Mouse (Mus musculus) forebrain, embryonic 13.5 days (tissue): ENCODE measurements around the gene Nudt9. TPM values are rescaled to one million over a fixed set of nuclear protein-coding genes. Genes with fewer than 3 reads are reported as not detected.

Experiments
- ATAC-seq: fragments of 200-750 bp; cut with Nextera tagmentation; 2 replicates; pipeline ENCODE4 v1.8.0; 2017
- H3K27ac ChIP-seq: fragments of 300-500 bp; sonication (generic); 2 replicates; pipeline ENCODE4 v1.5.1; 2015; ENCODE audit warnings: inconsistent platforms, mild to moderate bottlenecking, moderate library complexity
- H3K27me3 ChIP-seq: fragments of 300-500 bp; sonication (generic); 2 replicates; pipeline ENCODE4 v1.6.1; 2015; ENCODE audit warnings: mild to moderate bottlenecking, inconsistent platforms
- H3K36me3 ChIP-seq: fragments of 300-500 bp; sonication (generic); 2 replicates; pipeline ENCODE4 v1.6.1; 2015; ENCODE audit warnings: mild to moderate bottlenecking, inconsistent platforms; ENCODE audit not compliant: poor library complexity, severe bottlenecking
- H3K4me1 ChIP-seq: fragments of 300-500 bp; sonication (generic); 2 replicates; pipeline ENCODE4 v1.6.1; 2015; ENCODE audit warnings: inconsistent platforms
- H3K4me2 ChIP-seq: fragments of 300-500 bp; sonication (generic); 2 replicates; pipeline ENCODE4 v1.6.1; 2015; ENCODE audit warnings: inconsistent platforms, mild to moderate bottlenecking, moderate library complexity
- H3K4me3 ChIP-seq: fragments of 300-500 bp; sonication (generic); 2 replicates; pipeline ENCODE4 v1.5.1; 2015; ENCODE audit warnings: mild to moderate bottlenecking, inconsistent platforms
- H3K9ac ChIP-seq: fragments of 300-500 bp; sonication (generic); 2 replicates; pipeline ENCODE4 v1.6.1; 2015; ENCODE audit warnings: mild to moderate bottlenecking, inconsistent platforms
- H3K9me3 ChIP-seq: fragments of 300-500 bp; sonication (generic); replicated peaks from 2 replicates; pipeline ENCODE4 v1.6.1; 2016; ENCODE audit warnings: inconsistent platforms
- WGBS: fragments of 180-500 bp; shearing (Covaris S2); methylation state at CpG from one replicate; pipeline ENCODE4 v1.1.7; 2015; 5-methylcytosine and 5-hydroxymethylcytosine counted together
- polyA plus RNA-seq: library from polyadenylated mRNA; unstranded; fragments of >200 nt; fragmentation: Nextera tagmentation; extraction: Ambion mirVana; gene quantifications from 2 replicates; pipeline ENCODE4 v1.2.1, GENCODE M21; 2015

Gene Nudt9
- polyA plus RNA-seq, 1 experiment from 2014 or later: 53.3 TPM

GRCm38 (mm10) chr5:104062773-104063551 lies 16.9 kb downstream of the Nudt9 start:
- Histone ChIP-seq H3K27ac (no peak overlapping the region), H3K4me3 (no peak overlapping the region), H3K27me3 (no peaks in the 10 kb centered on the region), H3K4me1 (no peaks in the 10 kb centered on the region), H3K9ac (no peak overlapping the region), H3K9me3 (no peaks in the 10 kb centered on the region), H3K4me2 (no peak overlapping the region), H3K36me3 (peaks cover 51% of the 10 kb centered on the region)
- WGBS: 81% methylated on average over 11 of the region's 11 CpGs
- no peak for ATAC-seq

GRCm38 (mm10) chr5:104068751-104069150 lies 22.6 kb downstream of the Nudt9 start:
- 94% methylated on average over 7 of the region's 7 CpGs for WGBS
- H3K4me2 ChIP-seq: no peak overlapping the region
- peaks cover 8% of the 10 kb centered on the region for H3K4me1 ChIP-seq
- peaks cover 6% of the 10 kb centered on the region for H3K36me3 ChIP-seq
- H3K9me3 ChIP-seq: no peaks in the 10 kb centered on the region
- no peak overlapping the region for H3K9ac ChIP-seq
- H3K27me3 ChIP-seq: no peaks in the 10 kb centered on the region
- H3K27ac ChIP-seq: no peak overlapping the region
- H3K4me3 ChIP-seq: no peak overlapping the region
- ATAC-seq: no peak

GRCm38 (mm10) chr5:104071048-104071447 lies 24.9 kb downstream of the Nudt9 start:
- WGBS: 77% methylated on average over 4 of the region's 4 CpGs
- Histone ChIP-seq H3K27me3 (no peaks in the 10 kb centered on the region), H3K27ac (no peak overlapping the region)

GRCm38 (mm10) chr5:104072272-104072886 lies 26.3 kb downstream of the Nudt9 start:
- H3K36me3 ChIP-seq: no peaks in the 10 kb centered on the region
- H3K27me3 ChIP-seq: no peaks in the 10 kb centered on the region
- ATAC-seq: peak; percentile 91
- H3K9ac ChIP-seq: no peak overlapping the region
- H3K9me3 ChIP-seq: no peaks in the 10 kb centered on the region
- H3K4me1 ChIP-seq: peaks cover 8% of the 10 kb centered on the region
- peak overlapping the region; percentile 27; the same call in 1 of the 2 replicates for H3K27ac ChIP-seq
- WGBS: 5% methylated on average over 7 of the region's 8 CpGs
- peak overlapping the region; percentile 20; the same call in 1 of the 2 replicates for H3K4me2 ChIP-seq
- no peak overlapping the region for H3K4me3 ChIP-seq

More at GRCm38 (mm10) chr5:104071048-104071447, 24.9 kb downstream of the Nudt9 start:
- no peak for ATAC-seq
- no peak overlapping the region for H3K9ac ChIP-seq
- H3K4me1 ChIP-seq: peaks cover 8% of the 10 kb centered on the region
- no peak overlapping the region for H3K4me3 ChIP-seq
- no peak overlapping the region for H3K4me2 ChIP-seq
- H3K9me3 ChIP-seq: no peaks in the 10 kb centered on the region
- H3K36me3 ChIP-seq: no peaks in the 10 kb centered on the region

GRCm38 (mm10) chr5:104073602-104074001 lies 27.5 kb downstream of the Nudt9 start:
- Histone ChIP-seq H3K4me3 (no peak overlapping the region), H3K27me3 (no peaks in the 10 kb centered on the region), H3K9ac (no peak overlapping the region), H3K4me1 (peaks cover 8% of the 10 kb centered on the region), H3K36me3 (no peaks in the 10 kb centered on the region), H3K9me3 (no peaks in the 10 kb centered on the region), H3K4me2 (no peak overlapping the region), H3K27ac (no peak overlapping the region)
- ATAC-seq: peak; percentile 90
- WGBS: 73% methylated on average over 5 of the region's 5 CpGs

GRCm38 (mm10) chr5:104074388-104074787 lies 28.3 kb downstream of the Nudt9 start:
- ATAC-seq: peak; percentile 46
- 32% methylated on average over 12 of the region's 12 CpGs for WGBS
- H3K36me3 ChIP-seq: no peaks in the 10 kb centered on the region

GRCm38 (mm10) chr5:104076361-104076760 lies 30.3 kb downstream of the Nudt9 start:
- peaks cover 8% of the 10 kb centered on the region for H3K4me1 ChIP-seq
- ATAC-seq: no peak
- H3K36me3 ChIP-seq: no peaks in the 10 kb centered on the region
- 31% methylated on average over 10 of the region's 10 CpGs for WGBS
- H3K4me3 ChIP-seq: no peak overlapping the region
- no peaks in the 10 kb centered on the region for H3K9me3 ChIP-seq
- H3K27ac ChIP-seq: no peak overlapping the region
- no peak overlapping the region for H3K9ac ChIP-seq
- H3K27me3 ChIP-seq: no peaks in the 10 kb centered on the region
- no peak overlapping the region for H3K4me2 ChIP-seq

More at GRCm38 (mm10) chr5:104074388-104074787, 28.3 kb downstream of the Nudt9 start:
- H3K27ac ChIP-seq: no peak overlapping the region
- H3K9ac ChIP-seq: no peak overlapping the region
- H3K4me2 ChIP-seq: no peak overlapping the region
- no peaks in the 10 kb centered on the region for H3K9me3 ChIP-seq
- H3K4me3 ChIP-seq: no peak overlapping the region
- H3K4me1 ChIP-seq: peaks cover 8% of the 10 kb centered on the region
- H3K27me3 ChIP-seq: no peaks in the 10 kb centered on the region

GRCm38 (mm10) chr5:104077508-104077907 lies 31.4 kb downstream of the Nudt9 start, which contains the start of gene Gm17660:
TSS of gene Gm17660 (minus strand) at chr5:104077608.
- no peaks in the 10 kb centered on the region for H3K9me3 ChIP-seq
- no peak for ATAC-seq
- no peak within 1 kb of the TSS for H3K9ac ChIP-seq
- H3K27me3 ChIP-seq: no peaks in the 10 kb centered on the region
- no peaks in the 10 kb centered on the region for H3K36me3 ChIP-seq
- H3K27ac ChIP-seq: no peak within 1 kb of the TSS
- peaks cover 5% of the 10 kb centered on the region for H3K4me1 ChIP-seq
- WGBS: 93% methylated on average over 7 of the region's 7 CpGs
- H3K4me3 ChIP-seq: no peak within 1 kb of the TSS
- H3K4me2 ChIP-seq: no peak within 1 kb of the TSS

GRCm38 (mm10) chr5:104080736-104081135 lies 34.6 kb downstream of the Nudt9 start:
- no peak for ATAC-seq
- Histone ChIP-seq H3K4me2 (no peak overlapping the region), H3K9ac (no peak overlapping the region), H3K9me3 (no peaks in the 10 kb centered on the region), H3K4me3 (no peak overlapping the region), H3K27ac (no peak overlapping the region), H3K27me3 (no peaks in the 10 kb centered on the region), H3K4me1 (no peaks in the 10 kb centered on the region), H3K36me3 (no peaks in the 10 kb centered on the region)
- WGBS: 90% methylated on average over 6 of the region's 6 CpGs

GRCm38 (mm10) chr5:104085366-104085765 lies 39.3 kb downstream of the Nudt9 start:
- no peak for ATAC-seq
- H3K4me3 ChIP-seq: no peak overlapping the region
- 80% methylated on average over 9 of the region's 9 CpGs for WGBS
- H3K9me3 ChIP-seq: no peaks in the 10 kb centered on the region
- H3K4me1 ChIP-seq: no peaks in the 10 kb centered on the region
- H3K27ac ChIP-seq: no peak overlapping the region
- H3K27me3 ChIP-seq: no peaks in the 10 kb centered on the region
- no peaks in the 10 kb centered on the region for H3K36me3 ChIP-seq
- no peak overlapping the region for H3K4me2 ChIP-seq
- no peak overlapping the region for H3K9ac ChIP-seq

GRCm38 (mm10) chr5:104089751-104090150 lies 43.6 kb downstream of the Nudt9 start:
- no peaks in the 10 kb centered on the region for H3K36me3 ChIP-seq
- 72% methylated on average over 2 of the region's 2 CpGs for WGBS
- no peak overlapping the region for H3K4me2 ChIP-seq
- H3K27ac ChIP-seq: no peak overlapping the region
- H3K9me3 ChIP-seq: no peaks in the 10 kb centered on the region
- H3K4me3 ChIP-seq: no peak overlapping the region
- H3K4me1 ChIP-seq: no peaks in the 10 kb centered on the region
- H3K9ac ChIP-seq: no peak overlapping the region
- no peak for ATAC-seq
- H3K27me3 ChIP-seq: no peaks in the 10 kb centered on the region

- Histone ChIP-seq H3K4me3 (no peak overlapping the region), H3K4me2 (no peak overlapping the region), H3K36me3 (no peaks in the 10 kb centered on the region), H3K4me1 (no peaks in the 10 kb centered on the region), H3K9ac (no peak overlapping the region), H3K27ac (no peak overlapping the region), H3K9me3 (no peaks in the 10 kb centered on the region), H3K27me3 (no peaks in the 10 kb centered on the region)
- ATAC-seq: no peak
- 88% methylated on average over 11 of the region's 11 CpGs for WGBS
Observed at GRCm38 (mm10) chr5:104095416-104096077, 49.4 kb downstream of the Nudt9 start.
